Mouse (Mus musculus) layer of hippocampus, postnatal 14 days (tissue): ENCODE measurements around the gene B230307C23Rik. TPM values are rescaled to one million over a fixed set of nuclear protein-coding genes. Genes with fewer than 3 reads are reported as not detected.
A peak's percentile ranks its signal among the peaks of the same experiment; 100 is the strongest.
"Not testable (repeated sequence)": the region's sequence is repeated elsewhere in the genome, so short reads cannot be mapped to it uniquely, and the experiment has no call there.

ENCODE experiments used
- DNase-seq, 2 experiments: peaks; one replicate each; pipeline ENCODE4 v3.0.0; 2021 to 2022; ENCODE audit warnings: low spot score in 2 of 2, mixed read lengths in 1 of 2
- total RNA-seq, 2 experiments: library from RNA; stranded (reverse); gene quantifications; 2 replicates each; pipeline ENCODE4 v1.2.3; 2021

The B230307C23Rik gene
- total RNA-seq, 2 experiments from 2014 or later = 17.3 to 25.2 TPM

DNA sequence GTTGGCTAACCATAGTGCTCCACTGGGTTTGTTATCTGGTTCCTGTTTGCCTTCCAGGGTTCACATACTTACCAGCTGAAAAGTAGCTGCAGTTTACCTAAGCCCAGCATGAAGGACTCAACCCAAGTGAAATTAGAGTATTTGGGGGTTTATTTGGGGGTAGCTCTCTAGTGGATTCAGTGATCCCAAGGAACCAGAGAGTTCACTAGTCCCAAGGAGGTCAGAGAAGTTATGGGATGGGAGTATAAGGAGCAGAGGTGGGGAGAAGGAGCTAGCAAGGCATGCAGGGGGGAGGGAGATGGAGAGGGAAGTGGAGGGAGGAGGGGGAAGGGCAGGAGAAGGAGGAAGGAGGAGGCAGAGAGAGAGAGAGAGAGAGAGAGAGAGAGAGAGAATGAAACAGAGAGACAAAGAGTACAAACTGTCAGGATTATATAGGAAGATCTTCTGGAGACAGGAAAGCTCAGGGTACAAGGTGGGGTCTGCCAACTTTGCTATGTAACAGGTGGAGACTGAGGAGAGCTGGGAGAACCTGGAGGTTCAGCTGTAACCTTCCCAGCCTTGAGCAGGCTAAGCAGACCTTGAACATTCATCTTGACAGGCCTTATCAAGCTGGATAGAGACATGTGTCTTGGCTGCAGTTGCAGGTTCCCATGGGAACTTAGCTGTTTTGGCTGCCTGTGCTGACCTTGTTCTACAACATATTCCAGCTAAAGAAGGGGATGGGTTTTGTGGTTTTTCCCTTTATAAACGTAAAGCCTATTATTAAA lies 1.1 kb upstream of the B230307C23Rik start:
- peak in 1 of 2 experiments; percentile 31 for DNase-seq

DNA sequence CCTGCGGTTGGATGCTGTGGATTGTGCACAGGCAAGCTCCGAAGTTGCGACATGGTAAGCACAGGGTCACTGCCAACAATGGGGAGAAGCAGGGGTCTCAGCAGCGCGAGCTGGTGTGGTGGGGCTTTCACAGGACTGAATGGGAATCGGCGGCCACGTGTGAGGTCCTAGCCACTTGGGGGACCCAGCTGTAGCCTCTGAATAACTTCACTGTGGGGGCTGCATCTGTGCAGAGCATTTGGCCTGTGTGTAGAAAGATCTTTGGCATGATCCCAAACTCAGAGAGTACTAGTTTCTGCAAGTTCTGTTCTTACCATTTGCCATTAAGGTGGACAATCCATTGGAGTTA lies 242 bp downstream of the B230307C23Rik start:
- not testable (repeated sequence) for DNase-seq

DNA sequence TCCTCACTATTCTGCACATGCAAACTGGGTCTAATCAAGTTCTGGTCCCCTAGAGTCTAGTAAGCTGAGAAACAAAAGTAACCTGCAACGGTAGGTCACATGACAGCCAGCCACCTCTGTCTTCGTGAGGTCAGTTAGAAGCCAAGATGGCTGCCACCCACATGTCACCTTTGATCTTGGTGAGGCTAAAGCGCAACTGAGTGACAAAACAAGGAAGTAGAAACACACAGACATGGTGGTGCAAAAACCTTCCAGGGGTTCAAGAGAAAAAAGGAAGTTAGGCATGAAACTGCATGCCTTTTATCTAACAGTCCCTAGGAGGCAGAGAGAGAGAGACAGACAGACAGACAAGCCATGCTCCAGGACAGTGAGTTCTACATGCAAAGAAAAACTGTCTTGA lies 25.0 kb downstream of the B230307C23Rik start:
- no peak for DNase-seq

DNA sequence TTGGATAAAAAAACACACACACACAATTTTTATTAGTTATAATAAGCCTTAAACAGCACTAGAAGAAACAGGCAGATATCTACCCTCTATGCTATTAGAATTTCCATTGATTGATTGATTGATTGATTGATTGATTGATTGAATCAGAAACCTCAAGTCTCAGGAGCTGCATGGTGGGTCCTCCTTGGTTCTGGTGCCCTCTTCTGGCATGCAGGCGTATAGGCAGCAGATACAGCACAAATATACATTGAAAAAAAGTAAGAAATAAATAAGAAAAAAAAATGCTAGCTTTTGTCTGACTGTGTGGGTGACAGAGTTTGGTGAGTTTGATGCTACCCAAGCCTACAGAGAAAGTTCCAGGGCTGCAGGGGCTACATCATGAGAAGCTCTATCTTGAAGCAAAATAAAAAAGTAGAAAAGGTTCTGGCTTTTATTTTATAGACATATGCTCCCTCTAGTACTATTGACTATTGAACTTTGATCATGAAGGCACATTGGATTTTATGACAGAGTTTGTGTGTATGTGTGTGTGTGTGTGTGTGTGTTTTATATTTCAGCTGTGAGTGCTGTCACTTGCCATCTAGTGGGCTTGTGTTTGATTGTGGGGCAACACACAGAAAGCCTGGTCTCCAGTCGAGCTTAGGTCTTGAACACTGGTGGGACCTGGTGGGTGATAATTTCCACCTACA lies 25.7 kb downstream of the B230307C23Rik start:
- DNase-seq = no peak

DNA sequence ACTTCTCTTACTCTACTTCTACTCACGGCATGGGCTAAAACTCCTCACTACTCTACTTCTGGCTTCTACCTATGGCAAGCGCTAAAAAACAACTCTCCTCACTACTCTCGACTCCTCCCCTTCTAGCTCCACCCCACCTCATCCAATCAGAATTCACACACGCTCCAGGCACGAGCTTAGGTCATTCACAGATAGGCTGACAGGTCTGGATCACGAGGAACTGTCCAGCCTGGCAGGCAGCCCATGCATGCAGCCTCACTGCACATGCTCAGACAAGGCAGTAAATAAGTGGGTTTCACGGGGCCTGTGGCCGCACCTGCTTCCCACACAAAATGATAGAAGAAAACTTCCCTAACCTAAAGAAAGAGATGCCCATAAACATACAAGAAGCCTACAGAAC lies 29.1 kb downstream of the B230307C23Rik start:
- not testable (repeated sequence) for DNase-seq

GRCm38 (mm10) chr16:98034971-98035370 lies 37.9 kb downstream of the B230307C23Rik start:
- not testable (repeated sequence) for DNase-seq

DNA sequence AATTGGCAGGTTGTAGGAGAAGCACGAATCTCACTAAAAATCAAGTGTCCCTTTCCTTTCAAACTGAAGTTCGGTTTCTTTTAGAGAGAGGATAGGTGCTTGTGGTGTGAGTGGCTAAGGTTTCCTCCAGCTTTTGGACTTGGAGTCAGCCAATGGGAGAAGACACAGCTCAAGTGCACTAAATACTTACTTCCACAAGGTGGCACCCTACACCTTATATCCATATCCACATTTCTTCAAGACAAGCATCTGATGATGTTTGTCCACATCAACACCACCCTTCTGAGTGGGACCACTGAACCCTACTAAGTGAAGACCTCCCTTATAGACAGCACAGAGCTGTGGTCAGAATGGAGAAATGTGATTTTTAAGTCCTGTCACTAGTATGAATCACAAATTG lies 44.6 kb downstream of the B230307C23Rik start:
- peak in 1 of 2 experiments; percentile 21 for DNase-seq

- not testable (repeated sequence) for DNase-seq
Measured at GRCm38 (mm10) chr16:98079382-98079781, 82.3 kb downstream of the B230307C23Rik start.

DNA sequence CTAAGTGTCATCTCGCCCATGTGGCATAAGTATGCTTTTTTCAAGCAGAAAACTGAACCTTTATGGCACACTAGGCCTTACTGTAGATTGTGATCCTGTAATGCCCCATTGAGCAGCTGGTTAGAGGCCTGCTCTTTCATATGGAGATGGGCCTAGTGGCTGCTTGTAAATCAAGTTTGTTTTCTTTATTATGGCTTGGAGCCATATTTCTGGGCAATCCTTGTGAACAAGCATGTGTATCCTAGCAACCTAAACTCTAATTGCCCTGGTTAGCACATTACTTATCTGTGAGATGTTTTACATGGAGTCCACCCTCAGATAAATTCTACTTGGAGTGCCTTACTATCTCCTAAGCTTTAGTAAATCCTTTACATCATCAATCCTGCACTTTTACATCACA lies 84.0 kb downstream of the B230307C23Rik start:
- peak in 1 of 2 experiments; percentile 1 for DNase-seq

Other genes starting within 250 kb of the B230307C23Rik start
- under 1 TPM; 0.41 to 0.55 TPM for gene Ripk4, start 233.5 kb upstream of the B230307C23Rik start, total RNA-seq
- 10 to 100 TPM; 19.9 to 25.0 TPM for gene Prdm15, start 145.5 kb upstream of the B230307C23Rik start, total RNA-seq
- gene C2cd2, start 34.7 kb upstream of the B230307C23Rik start, total RNA-seq = 10 to 100 TPM; 19.8 to 23.9 TPM
- gene Zbtb21, start 34.7 kb upstream of the B230307C23Rik start, total RNA-seq = 10 to 100 TPM; 18.5 to 21.3 TPM
- 1 to 10 TPM; 6.9 to 10.0 TPM for gene A630089N07Rik, start 85.1 kb downstream of the B230307C23Rik start, total RNA-seq